Mouse (Mus musculus) adrenal gland, adult 2 months (tissue): ENCODE data around the gene Fgd5. TPM values are rescaled to one million over a fixed set of nuclear protein-coding genes. Genes with fewer than 3 reads are reported as not detected.

Source experiments
- DNase-seq: peaks from one replicate; pipeline ENCODE4 v3.0.0; 2021
- polyA plus RNA-seq: library from polyadenylated mRNA; depleted of rRNA; stranded (reverse); fragments of >200 nt; gene quantifications from 2 replicates; pipeline ENCODE4 v1.2.3, GENCODE M21; 2012
- total RNA-seq, 2 experiments: library from RNA; stranded (reverse); gene quantifications; 2 replicates each; pipeline ENCODE4 v1.2.3; 2021

Gene Fgd5
- total and polyA plus RNA-seq, 3 experiments, result 7.4 to 18.5 (median 13.1) TPM

DNA sequence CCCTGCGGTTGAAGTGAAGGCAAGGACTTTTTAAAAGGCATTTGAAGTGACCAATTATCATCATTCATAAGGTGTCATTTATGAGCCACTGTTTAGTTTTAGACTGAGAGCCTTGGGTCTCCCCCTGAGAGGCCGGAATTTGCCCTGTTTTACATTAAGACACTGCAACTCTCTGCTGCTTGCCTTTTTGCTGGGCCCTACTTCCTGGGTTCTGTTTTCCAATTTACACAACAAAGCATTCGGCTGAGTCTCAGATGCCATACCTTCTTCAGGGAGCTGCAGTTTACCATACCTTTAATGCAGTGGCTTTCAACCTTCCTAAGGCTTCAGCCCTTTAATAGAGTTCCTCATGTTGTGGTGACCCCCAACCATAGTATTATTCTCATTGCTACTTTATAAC lies 26.1 kb downstream of the Fgd5 start:
- DNase-seq, result no peak

DNA sequence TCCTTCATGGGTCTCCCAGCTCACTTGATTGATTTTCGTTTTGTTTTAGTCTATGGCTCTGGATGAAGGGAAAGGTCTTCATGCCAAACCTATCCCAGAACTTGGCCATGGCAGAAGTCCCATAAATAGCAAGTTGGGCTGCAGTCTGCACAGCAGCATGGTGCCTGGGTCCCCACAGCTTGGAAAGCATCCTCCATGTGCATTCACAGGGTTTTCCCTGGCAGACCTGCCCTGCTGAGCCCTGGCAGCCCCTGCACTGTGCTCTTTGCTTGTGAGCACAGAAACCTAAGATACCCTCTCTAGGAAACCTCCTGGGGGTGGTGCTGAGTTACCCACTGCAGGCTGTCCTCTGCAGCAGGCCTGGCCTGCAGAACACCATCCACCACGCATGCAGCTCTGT lies 32.2 kb downstream of the Fgd5 start:
- no peak for DNase-seq

DNA sequence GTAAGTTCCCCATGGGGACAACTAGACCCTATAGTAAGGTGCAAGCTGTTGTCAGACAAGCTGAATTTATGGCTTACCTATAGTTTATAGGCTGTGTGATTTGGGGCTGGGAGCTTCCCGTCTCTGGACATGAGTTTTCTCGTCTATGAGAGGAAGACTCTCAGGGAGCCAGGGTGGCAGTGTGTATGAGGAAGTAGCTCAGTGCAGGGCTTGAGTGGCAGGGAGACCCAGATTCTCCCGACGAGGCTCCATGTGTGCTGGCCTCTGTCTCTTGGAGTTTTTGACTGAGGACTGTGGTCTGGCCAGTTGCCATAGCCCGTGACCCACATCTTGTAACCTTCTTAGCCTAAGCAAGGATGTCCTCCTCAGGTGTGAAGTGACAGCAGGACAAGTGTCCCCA lies 33.7 kb downstream of the Fgd5 start:
- no peak for DNase-seq

DNA sequence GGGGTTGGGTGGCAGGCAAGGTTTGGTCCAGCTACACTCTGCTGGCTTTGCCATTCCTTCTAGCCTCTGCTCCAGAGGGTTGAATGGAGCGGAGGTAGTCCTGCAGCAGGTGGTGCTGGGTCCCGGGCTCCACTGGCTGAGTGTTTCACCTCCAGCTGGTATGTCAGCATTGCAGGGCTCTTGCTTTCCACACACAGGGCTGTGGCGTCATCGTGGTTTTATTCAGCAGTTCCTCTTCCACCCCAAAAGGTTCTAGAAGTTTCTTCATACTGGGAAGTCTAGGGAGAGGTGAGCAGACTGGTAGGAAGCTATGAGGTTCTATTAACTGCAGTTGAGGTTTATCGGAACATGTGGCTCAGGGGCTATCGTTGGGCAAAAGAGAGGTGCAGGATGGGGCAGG lies 34.4 kb downstream of the Fgd5 start:
- no peak for DNase-seq

DNA sequence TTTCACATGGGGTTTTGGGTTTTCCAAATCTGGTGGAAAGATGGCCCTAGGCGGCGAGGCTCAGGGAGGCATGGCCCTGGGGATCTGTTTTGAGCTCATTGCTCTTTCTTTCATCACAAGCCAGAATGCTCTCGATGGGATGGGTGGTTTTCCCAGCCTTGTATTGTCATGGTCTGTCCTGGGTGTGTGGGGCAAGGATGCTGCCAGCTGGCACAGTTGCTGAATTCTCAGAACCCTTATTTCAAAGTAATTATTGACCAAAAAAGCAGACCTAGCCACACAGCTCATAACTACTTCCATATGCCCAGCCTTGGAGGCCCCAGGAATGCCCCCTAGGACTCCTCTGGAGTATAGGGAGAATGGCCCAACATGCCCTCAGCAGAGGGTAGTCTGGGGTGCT lies 34.9 kb downstream of the Fgd5 start:
- DNase-seq, result no peak

DNA sequence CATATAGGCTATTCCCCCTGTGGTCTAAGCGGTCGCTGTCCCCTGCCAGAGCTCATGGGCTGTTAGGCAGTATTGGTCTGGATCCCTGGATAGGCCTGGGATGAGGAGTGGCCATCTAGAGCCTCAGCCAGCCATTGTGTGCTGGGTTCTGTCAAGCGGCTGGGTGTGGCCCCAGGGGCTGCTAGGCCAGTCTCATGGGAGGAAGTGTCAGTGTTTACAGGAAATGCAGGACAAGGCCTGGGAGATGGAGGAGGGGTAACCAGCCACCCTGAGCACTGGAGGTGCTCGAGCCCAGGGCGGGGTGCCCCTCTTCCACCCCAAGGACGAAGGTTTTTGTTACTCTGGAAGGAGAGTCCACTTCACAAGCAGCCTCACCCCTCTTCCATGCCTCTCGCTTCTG lies 36.3 kb downstream of the Fgd5 start:
- peak; percentile 57 for DNase-seq

DNA sequence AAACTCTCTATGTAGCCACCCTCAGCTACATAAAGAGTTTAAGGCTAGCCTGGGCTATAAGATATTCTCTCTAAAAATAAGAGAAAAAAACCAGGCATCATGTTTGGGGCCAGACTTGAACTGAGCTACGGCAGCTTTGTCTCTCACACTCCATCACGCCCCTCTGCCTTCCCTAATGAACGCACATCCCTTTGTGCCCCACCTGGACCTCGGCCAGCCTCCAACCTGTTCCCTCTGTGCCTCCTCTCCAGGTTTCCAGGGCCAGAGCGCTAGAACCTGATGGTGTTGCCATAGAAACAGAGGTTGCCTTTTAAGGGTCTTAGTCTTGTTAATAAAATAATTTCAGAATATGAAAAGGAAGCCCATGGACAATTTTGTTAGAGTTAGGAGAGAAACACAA lies 37.2 kb downstream of the Fgd5 start:
- no peak for DNase-seq

DNA sequence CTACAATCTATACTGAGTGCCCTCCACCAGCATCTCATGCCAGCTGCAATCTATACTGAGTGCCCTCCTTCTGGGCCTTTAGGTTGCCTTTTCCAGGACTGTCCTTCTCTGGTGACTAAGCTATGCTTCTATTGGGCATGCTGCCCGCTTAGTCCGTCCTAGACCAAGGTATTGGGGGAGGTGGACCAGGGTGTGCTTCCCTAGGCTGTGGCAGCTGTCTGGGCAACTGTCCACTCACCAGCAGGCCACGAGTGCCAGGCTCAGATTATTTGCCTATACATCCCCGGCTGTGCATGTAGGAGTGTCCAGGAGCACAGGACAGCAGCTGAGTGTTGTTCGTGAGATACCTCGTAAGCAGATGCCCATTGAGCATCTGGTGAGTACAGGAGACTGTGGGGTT lies 38.1 kb downstream of the Fgd5 start:
- DNase-seq, result no peak

DNA sequence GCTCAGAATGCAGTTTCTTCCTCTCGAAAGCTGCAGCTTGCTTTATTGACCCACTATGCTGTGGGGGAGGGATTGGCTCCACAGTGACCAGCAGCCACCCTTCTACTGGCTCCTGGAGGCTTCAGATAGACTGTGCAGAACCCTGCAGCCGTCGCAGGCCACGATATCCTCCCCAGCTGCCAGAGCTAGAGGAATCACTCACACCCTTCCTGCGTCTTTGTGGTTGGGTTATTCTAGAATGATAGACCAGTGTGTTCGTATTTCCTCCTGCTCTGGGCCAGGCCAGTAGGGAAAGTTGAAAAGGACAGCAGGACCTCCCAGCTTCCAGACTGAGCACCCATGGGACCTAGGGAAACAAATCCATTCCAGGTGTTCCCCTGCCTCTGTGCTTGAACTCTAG lies 39.7 kb downstream of the Fgd5 start:
- DNase-seq, result no peak

DNA sequence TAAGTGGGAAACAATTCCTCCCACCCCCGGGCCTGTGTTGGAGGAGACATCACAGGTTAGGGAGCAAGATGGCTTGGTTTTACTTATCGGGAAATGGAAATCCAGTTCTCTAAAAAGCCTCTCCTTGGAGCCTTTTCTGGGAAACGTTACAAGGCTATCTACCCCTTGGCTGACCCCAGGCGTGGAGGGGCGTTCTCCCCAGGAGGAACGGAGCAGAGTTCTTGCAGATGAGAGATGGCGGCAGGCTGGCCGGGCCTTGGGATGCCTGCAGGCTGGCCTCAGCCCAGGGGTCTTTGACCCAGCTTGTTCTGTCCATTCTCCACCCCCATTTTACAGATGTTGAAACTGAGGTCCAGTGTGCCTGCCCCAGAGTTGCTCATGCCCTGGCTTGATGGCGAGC lies 42.4 kb downstream of the Fgd5 start:
- DNase-seq, result no peak

DNA sequence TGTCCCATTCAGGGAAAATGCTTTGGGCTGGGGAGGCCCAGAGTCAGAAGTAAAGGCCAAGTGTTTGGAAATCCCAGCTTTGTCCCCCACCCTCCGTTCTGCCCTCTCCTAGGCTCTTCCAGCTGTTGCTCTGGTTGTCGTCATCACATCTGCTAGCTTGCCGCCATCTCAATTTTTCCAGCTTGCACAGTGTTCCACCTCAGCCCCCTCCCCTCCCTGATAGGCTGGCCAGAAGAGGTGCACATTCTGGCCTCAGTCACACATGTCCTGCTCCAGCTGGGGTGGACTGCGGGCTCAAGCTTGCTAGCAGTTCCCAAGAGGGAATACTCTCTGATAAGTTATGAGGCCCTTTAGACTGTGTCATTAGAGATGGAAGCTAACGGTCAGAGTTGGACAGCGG lies 42.8 kb downstream of the Fgd5 start:
- no peak for DNase-seq

DNA sequence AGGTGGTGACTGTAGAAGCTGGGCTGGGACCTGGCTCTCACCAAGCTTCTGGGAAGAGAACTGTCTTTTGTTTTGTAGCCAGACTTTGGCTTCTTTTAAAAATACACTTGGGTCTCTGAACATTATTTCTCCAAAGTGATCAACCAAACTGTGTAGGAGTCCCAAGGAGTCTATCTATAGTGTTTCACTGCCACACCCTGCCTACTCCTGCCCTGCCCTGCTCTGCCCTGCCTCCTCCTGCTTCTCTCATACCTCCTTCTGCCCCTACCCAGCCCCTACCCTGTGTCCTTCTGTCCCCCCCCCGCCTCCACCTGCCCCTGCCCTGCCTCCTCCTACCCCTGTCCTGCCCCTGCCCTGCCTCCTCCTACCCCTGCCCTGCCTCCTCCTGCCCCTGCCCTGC lies 46.6 kb downstream of the Fgd5 start:
- DNase-seq, result no peak

DNA sequence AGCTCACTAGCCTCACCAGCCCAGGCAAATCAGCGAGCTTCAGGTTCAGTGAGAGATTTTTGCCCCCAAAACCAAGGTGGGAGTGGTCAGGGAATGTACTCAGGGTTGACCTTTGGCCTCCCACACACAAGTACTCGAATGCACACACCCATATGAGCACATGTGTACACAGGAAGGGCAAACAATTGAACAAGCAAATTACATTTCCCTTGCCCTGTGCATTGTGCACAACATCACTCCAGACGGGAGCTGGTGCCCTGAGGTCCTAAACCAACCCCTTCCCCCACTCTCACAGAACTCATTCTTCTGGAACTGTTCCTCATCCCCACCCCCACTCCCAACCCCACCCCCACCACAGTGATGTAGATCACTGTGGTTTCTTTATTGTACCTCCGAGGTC lies 48.7 kb downstream of the Fgd5 start:
- DNase-seq, result no peak

DNA sequence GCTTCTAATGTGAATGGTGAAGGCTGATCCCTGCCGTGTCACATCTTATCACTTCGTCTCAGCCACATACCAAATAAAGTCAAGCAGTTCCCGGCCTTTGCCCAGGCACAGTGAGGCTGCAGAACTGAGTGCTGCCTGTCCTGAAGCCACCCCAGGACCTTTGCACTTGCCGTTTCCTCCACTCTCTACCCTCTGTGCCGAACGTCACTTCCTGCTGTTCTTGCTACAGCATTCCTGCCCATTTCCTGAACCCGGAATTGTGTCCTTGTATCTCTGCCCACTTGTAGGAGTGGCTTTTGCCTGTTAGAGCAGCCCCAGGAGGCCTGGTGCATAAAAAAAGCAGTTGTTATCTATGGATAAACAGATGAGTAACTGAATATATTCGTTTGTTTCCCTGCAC lies 52.0 kb downstream of the Fgd5 start:
- DNase-seq, result peak; percentile 30

DNA sequence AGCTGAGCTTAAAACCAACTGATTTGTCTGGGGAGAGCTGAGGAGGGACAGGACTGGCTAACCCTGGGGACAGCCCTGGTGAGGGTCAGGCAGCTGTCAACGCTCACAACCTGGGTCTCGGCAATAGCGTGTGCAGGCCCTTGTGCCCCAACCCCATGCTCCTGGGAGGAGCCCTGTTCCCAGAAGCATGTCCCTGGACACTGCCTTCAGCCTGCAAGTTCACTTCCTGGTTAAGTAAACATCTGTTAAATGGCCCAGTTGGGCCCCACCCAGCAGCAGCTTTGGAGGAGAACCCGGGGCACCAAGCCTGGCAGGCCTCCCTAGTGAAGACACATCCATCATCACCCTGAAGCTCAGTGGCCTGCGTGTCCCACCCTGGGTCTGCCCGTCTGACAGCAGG lies 56.0 kb downstream of the Fgd5 start:
- DNase-seq, result peak; percentile 61

DNA sequence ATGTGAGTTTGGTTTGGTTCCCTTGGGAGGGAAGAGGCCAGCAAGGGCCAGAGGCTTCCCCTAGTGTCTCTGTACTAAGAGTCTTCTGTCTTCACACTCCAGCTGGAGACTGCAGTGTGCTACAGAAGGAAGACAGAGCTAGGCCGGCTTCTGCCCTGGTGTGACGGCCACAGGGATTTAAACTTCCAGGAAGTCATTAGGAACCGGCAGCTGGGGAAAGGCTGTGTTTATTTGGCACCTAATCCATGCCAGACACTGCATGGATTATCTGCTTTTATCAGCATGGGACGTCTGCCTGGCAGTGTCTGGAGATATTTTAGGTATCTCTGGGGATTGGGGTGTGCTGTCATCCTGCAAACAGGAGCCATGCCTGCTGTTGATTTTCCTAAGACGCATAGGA lies 57.7 kb downstream of the Fgd5 start:
- peak; percentile 26 for DNase-seq

DNA sequence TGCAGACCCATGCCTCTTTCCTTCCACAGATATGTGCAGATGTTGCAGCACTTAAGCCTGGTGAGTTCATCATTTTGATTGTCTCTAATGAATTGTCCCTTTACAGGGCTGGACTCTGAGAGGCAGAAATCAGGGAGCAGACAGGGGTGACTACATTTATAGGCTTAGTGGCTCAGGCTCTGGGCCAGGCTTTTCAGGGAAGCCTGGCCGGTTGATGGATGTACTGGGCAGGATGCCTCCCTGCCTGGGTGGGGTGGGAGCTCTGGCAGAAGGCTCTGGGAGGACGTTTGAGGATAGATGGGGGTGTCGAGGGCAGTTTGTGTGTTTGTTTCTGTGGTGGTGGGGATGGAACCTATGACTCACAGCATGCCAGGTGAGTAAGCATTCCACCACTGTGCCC lies 59.5 kb downstream of the Fgd5 start:
- DNase-seq, result peak; percentile 72

DNA sequence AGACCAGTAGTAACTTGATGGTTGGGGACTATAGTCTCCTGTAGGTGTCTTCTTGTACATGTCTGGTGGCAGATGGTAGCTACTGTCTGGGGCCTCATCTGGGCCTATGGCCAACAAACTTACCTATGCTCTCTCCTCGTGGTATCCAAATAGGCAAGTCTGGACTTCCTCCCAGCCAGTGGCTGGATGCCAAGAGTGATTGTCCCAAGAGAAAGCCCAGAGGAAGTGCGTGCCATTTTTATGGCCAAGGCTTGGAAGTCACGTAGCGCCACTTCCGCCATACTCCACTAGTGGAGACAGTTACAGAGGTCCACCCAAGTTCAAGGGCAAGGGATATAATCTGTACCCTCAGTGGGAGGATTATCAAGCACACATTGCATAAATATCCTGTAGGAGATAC lies 62.6 kb downstream of the Fgd5 start:
- peak; percentile 54 for DNase-seq

DNA sequence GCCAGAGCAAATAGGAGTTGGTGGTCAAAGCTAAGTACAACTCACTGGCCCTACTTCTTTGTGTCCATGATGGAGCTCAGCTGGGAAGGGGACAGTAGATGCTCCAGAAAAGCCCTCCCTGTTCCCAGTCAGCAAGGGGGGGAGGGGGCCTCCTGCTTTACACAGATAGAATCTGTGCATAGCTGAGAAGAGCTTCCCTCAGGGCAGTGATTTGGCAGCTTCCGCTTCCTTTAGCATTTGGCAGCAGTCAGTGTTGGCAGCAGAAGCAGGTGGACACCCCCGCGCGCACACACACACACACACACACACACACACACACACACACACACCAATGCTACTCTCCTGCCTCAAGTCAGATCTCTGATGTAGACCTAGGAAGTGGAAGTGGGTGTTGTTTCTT lies 63.4 kb downstream of the Fgd5 start:
- peak; percentile 44 for DNase-seq

DNA sequence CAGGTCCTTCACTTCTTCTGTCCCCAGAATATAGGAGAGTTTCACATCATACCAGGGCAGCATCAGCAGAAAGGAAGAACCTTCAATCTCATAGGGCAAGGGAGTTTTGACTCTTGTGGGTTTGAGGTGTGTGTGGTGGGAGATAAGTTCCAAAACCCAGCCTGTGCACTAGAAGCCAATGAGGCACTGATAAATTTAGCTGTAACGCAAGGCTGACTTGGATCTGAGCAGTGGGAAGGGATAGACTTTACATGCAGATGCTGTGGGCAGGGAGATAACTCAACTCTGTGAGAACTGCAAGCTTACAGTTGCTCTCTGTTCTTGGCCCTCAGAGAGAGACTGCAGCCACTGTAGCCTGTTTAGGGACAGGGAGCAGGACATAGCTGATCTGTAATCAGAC lies 64.2 kb downstream of the Fgd5 start:
- DNase-seq, result no peak

DNA sequence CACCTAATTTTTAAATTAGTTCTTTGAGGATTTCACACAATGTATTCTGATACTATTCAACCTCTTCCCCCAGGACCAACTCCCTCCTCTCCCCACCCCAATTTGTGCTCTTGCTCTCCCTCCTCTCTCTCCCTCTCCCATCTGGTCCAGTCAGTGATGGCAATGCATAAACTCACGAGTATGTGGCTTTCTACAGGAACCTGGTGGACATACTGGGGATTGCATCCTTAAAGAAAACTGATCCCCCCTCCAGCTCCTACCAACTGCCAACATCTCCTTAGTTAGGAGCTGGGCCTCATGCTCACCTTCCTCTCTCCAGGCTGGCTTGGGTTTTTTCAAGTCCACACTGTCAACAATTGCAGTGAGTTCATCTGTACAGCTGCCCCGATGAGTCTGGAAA lies 79.1 kb downstream of the Fgd5 start:
- DNase-seq, result no peak

DNA sequence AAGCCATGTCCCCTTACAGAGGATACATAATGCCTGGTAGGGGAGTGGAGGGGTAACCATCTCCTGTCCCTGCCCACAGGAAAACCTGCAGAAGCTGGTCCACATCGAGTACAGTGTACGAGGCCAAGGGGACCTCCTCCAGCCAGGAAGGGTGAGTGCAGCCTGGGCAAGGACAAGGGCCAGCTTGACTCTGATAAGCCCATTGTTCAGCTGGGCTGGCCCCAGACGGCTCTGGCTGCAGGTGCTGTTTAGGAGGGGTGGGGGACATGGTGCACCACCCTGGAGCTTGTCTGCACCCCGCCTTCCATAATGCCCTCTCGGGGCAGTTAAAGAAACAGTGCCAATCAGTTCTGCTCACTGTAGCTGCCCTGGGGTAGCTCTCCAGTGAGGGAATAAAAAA lies 83.0 kb downstream of the Fgd5 start:
- DNase-seq, result no peak

DNA sequence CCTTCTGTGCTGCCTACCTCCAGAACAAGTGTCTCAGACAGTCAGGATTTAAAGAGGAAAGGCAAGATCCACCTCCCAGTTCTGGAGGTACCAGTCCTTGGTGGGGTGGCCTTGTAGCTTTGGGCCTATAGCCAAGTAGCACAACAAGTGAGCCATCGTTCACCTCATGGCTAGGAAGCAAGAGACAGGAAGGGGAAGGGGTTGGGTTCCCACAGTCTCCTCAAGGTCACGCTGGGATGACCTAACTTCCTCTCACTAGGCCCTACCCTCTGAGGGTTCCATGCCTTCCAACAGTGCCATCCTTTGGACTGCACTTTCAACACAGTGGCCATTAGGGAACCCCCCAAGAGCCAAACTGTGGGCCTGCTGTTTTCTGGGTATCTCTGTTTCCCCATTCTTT lies 84.8 kb downstream of the Fgd5 start:
- peak; percentile 62 for DNase-seq

DNA sequence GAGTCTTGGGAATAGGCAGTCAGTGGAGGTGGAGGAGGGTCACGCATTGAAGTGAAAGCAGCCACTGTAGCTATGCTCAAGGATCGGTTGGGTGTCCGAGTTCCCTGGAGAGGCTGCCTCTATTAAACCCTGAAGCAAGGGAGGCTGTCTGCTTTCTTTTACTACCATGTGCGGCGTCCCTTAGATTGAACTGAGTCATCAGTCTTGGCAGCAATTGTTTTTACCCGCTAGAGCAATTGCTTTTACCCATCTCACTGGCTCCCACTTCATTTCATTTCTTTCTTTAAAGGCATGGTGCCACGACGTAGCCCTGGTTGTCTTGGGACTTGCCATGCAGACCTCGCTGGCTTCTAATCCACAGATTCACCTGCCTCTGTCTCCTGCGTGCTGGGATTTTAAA lies 85.4 kb downstream of the Fgd5 start:
- peak; percentile 53 for DNase-seq

DNA sequence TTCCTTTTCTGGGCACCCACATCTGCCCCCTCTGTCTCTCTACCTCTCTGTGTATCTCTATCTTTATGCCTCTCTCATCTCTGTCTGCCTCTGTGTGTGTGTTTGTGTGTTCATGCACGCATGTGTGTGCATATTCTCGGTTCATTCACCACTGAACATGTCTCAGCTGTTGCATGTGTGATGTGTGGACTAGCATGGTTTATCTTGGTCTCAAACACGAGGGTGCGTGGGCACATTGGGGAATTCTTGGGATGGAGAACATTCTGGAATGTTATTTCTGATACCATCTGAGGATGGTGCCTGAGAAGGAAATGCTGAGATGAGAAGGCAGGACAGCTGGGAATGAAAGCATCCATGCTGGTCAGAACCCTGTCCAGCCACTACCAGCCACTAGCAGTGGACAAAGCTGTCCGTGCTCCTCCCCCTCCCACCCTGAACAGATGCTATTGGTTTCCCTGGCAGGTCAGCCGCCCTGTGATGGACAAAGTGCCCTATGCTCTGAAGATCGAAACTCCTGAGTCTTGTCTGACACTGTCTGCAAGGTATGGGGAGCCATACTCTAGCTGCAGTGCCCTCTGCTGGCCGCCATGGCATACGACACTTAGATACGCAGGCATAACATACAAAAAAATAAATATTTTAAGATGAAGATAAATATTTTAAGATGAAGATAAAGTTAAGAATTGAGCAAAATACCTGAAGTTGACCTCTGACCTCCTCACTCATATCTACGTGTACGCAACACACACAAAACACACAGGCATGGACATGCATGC lies 87.2 kb downstream of the Fgd5 start:
- DNase-seq, result peak; percentile 39
